Mouse (Mus musculus): Measurements from ENCODE around the gene Nfatc3. TPM values are rescaled to one million over a fixed set of nuclear protein-coding genes. Genes with fewer than 3 reads are reported as not detected.

Gene Nfatc3
- polyA plus RNA-seq, 1 experiment from 2014 or later: 3.9 TPM

- no peak for ATAC-seq (replicated peaks; ENCODE audit: low FRiP score, low read depth)
- no peak overlapping the region for H3K27ac ChIP-seq
- H3K9me3 ChIP-seq (replicated peaks; ENCODE audit: low read length): no peaks in the 10 kb centered on the region
- H3K4me2 ChIP-seq (ENCODE audit: low read length): no peak overlapping the region
- no peaks in the 10 kb centered on the region for H3K36me3 ChIP-seq (ENCODE audit: insufficient read depth, low read length)
- no peaks in the 10 kb centered on the region for H3K27me3 ChIP-seq (ENCODE audit: insufficient read depth, low read length)
- DNase-seq (ENCODE audit: low spot score): no peak
- TF ChIP-seq CTCF (IDR thresholded peaks at IDR 0.05; ENCODE audit: low read depth): no peak
- H3K4me1 ChIP-seq (replicated peaks; ENCODE audit: insufficient read depth, low read length): peaks cover 8% of the 10 kb centered on the region
- no peak overlapping the region for H3K9ac ChIP-seq (ENCODE audit: low read depth, low read length)
- H3K4me3 ChIP-seq (replicated peaks; ENCODE audit: low read depth, low read length): no peak overlapping the region
- 74% methylated on average over 4 of the region's 4 CpGs for WGBS
Measured at GRCm38 (mm10) chr8:106152876-106153275, 94.2 kb downstream of the Nfatc3 start.

- no peak overlapping the region for H3K4me2 ChIP-seq (ENCODE audit: low read length)
- H3K9ac ChIP-seq (ENCODE audit: low read depth, low read length): no peak overlapping the region
- ATAC-seq (replicated peaks; ENCODE audit: low FRiP score, low read depth) (no peak), DNase-seq (ENCODE audit: low spot score) (no peak)
- TF ChIP-seq CTCF (IDR thresholded peaks at IDR 0.05; ENCODE audit: low read depth): no peak
- H3K4me1 ChIP-seq (replicated peaks; ENCODE audit: insufficient read depth, low read length): no peaks in the 10 kb centered on the region
- no peaks in the 10 kb centered on the region for H3K27me3 ChIP-seq (ENCODE audit: insufficient read depth, low read length)
- 96% methylated on average over 1 of the region's 1 CpGs for WGBS
- H3K27ac ChIP-seq: no peak overlapping the region
- H3K36me3 ChIP-seq (ENCODE audit: insufficient read depth, low read length): peaks cover 5% of the 10 kb centered on the region; the same call in 1 of the 2 replicates
- no peaks in the 10 kb centered on the region for H3K9me3 ChIP-seq (replicated peaks; ENCODE audit: low read length)
- H3K4me3 ChIP-seq (replicated peaks; ENCODE audit: low read depth, low read length): no peak overlapping the region
Measured at GRCm38 (mm10) chr8:106157419-106157818, 98.8 kb downstream of the Nfatc3 start.

GRCm38 (mm10) chr8:106158381-106158780, 99.7 kb downstream of the Nfatc3 start:
- Histone ChIP-seq H3K36me3 (ENCODE audit: insufficient read depth, low read length) (peaks cover 5% of the 10 kb centered on the region; the same call in 1 of the 2 replicates), H3K27ac (no peak overlapping the region), H3K4me2 (ENCODE audit: low read length) (no peak overlapping the region), H3K9me3 (replicated peaks; ENCODE audit: low read length) (no peaks in the 10 kb centered on the region), H3K9ac (ENCODE audit: low read depth, low read length) (no peak overlapping the region), H3K4me3 (replicated peaks; ENCODE audit: low read depth, low read length) (no peak overlapping the region), H3K4me1 (replicated peaks; ENCODE audit: insufficient read depth, low read length) (no peaks in the 10 kb centered on the region), H3K27me3 (ENCODE audit: insufficient read depth, low read length) (no peaks in the 10 kb centered on the region)
- ATAC-seq (replicated peaks; ENCODE audit: low FRiP score, low read depth): no peak
- no peak for DNase-seq (ENCODE audit: low spot score)
- TF ChIP-seq CTCF (IDR thresholded peaks at IDR 0.05; ENCODE audit: low read depth): no peak
- WGBS: 93% methylated on average over 10 of the region's 10 CpGs

DNA sequence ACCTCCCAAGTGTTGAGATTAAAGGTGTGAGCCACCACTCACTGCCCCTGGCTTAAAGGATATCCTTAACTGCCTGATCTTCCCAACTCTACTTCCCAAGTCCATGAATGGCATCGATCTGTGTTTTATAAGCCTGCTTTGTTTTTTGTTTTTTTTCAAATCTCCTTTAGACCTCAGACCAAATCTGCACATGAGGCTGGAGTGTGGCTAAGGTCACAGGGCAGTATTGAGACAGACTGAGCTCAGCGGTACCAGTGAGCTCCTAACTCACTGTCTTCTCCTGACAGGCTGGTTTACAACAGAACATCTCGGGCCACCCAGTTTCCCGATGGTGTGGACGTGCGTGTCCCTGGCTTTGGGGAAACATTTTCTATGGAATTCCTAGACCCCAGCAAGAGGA, 101.2 kb downstream of the Nfatc3 start:
- H3K36me3 ChIP-seq (ENCODE audit: insufficient read depth, low read length): peaks cover 8% of the 10 kb centered on the region
- H3K9me3 ChIP-seq (replicated peaks; ENCODE audit: low read length): no peaks in the 10 kb centered on the region
- no peak overlapping the region for H3K27ac ChIP-seq
- TF ChIP-seq CTCF (IDR thresholded peaks at IDR 0.05; ENCODE audit: low read depth): no peak
- no peak overlapping the region for H3K4me3 ChIP-seq (replicated peaks; ENCODE audit: low read depth, low read length)
- no peaks in the 10 kb centered on the region for H3K27me3 ChIP-seq (ENCODE audit: insufficient read depth, low read length)
- H3K9ac ChIP-seq (ENCODE audit: low read depth, low read length): no peak overlapping the region
- no peak overlapping the region for H3K4me2 ChIP-seq (ENCODE audit: low read length)
- 90% methylated on average over 6 of the region's 6 CpGs for WGBS
- ATAC-seq (replicated peaks; ENCODE audit: low FRiP score, low read depth) (no peak), DNase-seq (ENCODE audit: low spot score) (no peak)
- no peaks in the 10 kb centered on the region for H3K4me1 ChIP-seq (replicated peaks; ENCODE audit: insufficient read depth, low read length)

DNA sequence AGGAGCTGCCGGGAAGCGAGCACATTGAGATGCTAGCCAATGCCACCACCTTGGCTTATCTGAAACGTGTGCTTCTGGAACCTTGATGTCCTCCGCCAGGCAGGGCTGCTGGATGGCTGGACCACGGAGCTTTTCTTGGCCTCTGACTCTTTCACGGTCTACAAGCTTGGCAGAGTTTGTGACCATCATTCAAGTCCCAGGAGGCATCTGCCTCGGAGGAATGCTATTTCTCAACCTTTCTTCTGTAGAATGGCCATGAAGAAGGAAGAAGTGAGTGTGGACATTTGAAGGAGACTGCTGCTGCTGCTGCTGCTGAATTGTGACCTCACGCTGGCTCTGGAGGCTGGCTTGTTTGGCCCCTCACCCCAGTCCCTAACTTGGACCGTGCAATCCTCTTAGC, 104.6 kb downstream of the Nfatc3 start:
- no peak overlapping the region for H3K27ac ChIP-seq
- no peaks in the 10 kb centered on the region; the same call in 1 of the 2 replicates for H3K4me1 ChIP-seq (replicated peaks; ENCODE audit: insufficient read depth, low read length)
- H3K4me3 ChIP-seq (replicated peaks; ENCODE audit: low read depth, low read length): no peak overlapping the region
- H3K36me3 ChIP-seq (ENCODE audit: insufficient read depth, low read length): peaks cover 8% of the 10 kb centered on the region
- no peaks in the 10 kb centered on the region for H3K9me3 ChIP-seq (replicated peaks; ENCODE audit: low read length)
- H3K27me3 ChIP-seq (ENCODE audit: insufficient read depth, low read length): no peaks in the 10 kb centered on the region
- H3K9ac ChIP-seq (ENCODE audit: low read depth, low read length): no peak overlapping the region
- no peak overlapping the region for H3K4me2 ChIP-seq (ENCODE audit: low read length)
- no peak for ATAC-seq (replicated peaks; ENCODE audit: low FRiP score, low read depth)
- TF ChIP-seq CTCF (IDR thresholded peaks at IDR 0.05; ENCODE audit: low read depth): no peak
- 82% methylated on average over 9 of the region's 9 CpGs for WGBS
- no peak for DNase-seq (ENCODE audit: low spot score)

GRCm38 (mm10) chr8:106165460-106165859, 106.8 kb downstream of the Nfatc3 start:
- 46% methylated on average over 4 of the region's 4 CpGs for WGBS
- Histone ChIP-seq H3K4me3 (replicated peaks; ENCODE audit: low read depth, low read length) (no peak overlapping the region), H3K36me3 (ENCODE audit: insufficient read depth, low read length) (peaks cover 6% of the 10 kb centered on the region), H3K9me3 (replicated peaks; ENCODE audit: low read length) (no peaks in the 10 kb centered on the region), H3K9ac (ENCODE audit: low read depth, low read length) (no peak overlapping the region), H3K27ac (no peak overlapping the region), H3K4me2 (ENCODE audit: low read length) (no peak overlapping the region), H3K27me3 (ENCODE audit: insufficient read depth, low read length) (no peaks in the 10 kb centered on the region), H3K4me1 (replicated peaks; ENCODE audit: insufficient read depth, low read length) (no peaks in the 10 kb centered on the region; the same call in 1 of the 2 replicates)
- peak; percentile 82 for DNase-seq (ENCODE audit: low spot score)
- peak; percentile 92 for TF ChIP-seq CTCF (IDR thresholded peaks at IDR 0.05; ENCODE audit: low read depth)
- no peak for ATAC-seq (replicated peaks; ENCODE audit: low FRiP score, low read depth)
